Mouse (Mus musculus) small intestine, adult 2 months (tissue): ENCODE measurements around the gene Daxx.

Source experiments
- CTCF ChIP-seq: fragments of 200-500 bp; IDR thresholded peaks from 2 replicates; pipeline ENCODE4 v1.5.1; 2012; ENCODE audit warnings: low read depth, mild to moderate bottlenecking, control low read depth, inconsistent platforms, low read length, moderate library complexity, mixed read lengths; ENCODE audit not compliant: insufficient replicate concordance, insufficient read length; ENCODE audit errors: extremely low read depth
- POLR2A ChIP-seq: fragments of 200-500 bp; IDR thresholded peaks from 2 replicates; pipeline ENCODE4 v1.6.1; 2012; ENCODE audit warnings: low read depth, mild to moderate bottlenecking, control low read depth, inconsistent platforms, low read length, moderate library complexity

- TF ChIP-seq CTCF (no peak), POLR2A (no peak)
These were observed 8.8 kb upstream of the Daxx start for GRCm38 (mm10) chr17:33900281-33900988.
